Mouse (Mus musculus): ENCODE measurements around the gene Dthd1.

Dthd1 gene

DNA sequence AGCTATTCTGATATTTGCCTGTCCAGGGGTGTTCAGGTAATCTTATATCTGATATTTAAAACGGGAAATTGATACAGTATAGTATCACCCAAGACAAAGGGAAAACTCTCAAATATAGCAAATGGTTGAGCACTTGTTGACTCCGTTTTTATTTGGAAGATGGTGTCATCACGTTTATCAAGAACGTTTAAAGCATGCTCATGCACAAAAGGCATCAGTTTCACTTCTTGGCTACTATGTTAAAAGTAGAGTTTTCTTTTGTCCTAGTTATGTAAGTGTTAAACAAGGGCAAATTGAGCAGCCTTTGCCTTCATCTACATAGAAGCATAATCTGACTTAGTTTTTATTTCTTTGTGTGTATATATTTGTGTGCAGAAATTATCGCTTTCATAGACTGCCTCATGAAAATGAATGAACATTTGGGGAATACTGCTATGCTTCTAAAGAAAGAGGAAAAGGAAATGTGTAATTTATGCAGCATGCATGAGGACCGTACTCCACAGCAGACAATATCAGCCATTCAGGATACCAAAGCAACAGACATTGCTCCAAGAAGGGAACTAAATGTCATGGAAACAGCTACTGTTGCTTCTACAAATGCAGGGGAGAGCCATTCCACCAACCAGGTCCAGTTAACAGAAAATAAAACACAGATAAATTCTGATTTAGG lies at the start of gene Dthd1:
TSS of gene Dthd1 (plus strand) at position 422 of the 670 bp plus-strand sequence.
- no peak for DNase-seq

DNA sequence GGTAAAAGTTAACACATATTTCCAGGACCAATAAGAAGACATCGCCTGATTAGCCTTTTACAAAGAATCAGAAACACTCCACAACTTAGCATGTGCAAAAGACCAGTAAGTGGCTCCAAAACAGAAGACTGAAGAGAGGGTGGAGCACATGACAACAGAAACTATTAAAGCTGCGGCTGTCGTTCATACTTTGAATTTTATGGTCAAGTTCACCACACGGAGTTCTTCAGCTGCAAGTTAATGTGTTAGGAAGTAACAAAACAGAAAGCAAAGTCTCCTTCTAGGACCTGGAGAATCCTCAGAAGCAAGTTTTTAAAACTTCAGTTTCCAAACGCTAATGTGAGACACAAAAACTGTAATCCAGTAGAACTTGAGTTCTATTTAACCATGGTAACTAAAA lies 49.5 kb upstream of the Dthd1 start:
- no peak for DNase-seq

DNA sequence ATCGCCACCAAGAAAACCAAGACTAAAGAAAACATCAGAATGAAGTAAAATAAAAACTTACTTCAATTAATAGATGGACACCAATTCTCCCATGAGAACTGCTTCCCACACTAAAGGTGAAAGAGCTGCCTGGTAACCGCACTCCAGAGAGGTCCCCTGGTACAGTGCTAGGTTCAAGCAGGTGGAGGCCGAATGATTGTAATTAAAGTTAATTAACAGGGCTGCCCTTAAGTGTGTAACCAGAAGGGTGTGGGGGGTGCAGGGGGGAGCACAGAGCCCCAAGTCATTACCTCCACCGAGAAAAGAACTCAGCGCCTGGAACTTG lies 48.2 kb upstream of the Dthd1 start:
- DNase-seq: no peak

DNA sequence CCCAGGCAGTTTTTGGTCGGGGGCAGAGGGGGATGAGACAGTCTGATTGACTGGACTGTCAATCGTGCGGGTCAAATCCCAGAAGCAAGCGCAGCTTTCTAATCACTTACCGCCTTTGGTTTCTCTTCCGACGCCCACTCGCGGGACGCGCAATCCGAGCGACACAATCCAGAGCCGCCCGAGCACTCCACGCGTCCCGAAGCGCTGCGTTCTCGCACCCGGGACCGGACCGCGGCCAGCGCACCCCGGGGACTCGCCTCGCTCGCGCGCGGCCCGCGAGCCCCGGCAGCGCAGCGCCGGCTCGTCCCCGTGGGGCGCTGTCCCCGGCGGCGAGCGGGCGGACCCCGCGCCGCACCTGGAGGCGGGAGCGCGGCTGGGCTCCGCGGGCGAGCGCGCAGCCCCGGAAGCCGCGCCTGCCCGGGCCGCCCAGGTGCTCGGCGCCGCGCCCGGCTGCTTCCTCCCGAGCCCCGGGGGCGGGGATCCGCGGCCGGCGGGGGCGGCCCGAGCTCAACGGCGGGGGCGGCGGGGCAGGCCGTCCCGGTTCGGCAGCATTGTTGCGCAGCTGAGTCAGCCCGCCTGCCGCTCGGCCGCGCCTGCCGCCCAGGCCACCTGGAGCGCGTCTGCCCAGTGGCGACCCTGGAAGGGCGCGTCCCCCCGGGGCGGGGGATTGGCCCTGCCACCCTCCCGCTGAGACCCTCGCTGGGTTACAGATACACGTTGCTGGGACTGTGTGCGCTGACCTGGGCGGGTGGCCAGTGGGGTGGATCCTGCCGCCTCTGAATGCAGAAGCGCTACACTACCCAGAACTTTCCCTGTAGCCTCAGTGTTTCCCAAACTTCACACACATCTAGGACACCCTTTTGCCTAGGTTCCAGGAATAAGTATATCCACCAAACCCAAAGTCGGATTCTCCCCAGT lies 47.6 kb upstream of the Dthd1 start, which contains the start of gene Arap2:
TSS of gene Arap2 (minus strand) at position 376 of the 918 bp plus-strand sequence.
- peak; percentile 38 to 52 for DNase-seq

DNA sequence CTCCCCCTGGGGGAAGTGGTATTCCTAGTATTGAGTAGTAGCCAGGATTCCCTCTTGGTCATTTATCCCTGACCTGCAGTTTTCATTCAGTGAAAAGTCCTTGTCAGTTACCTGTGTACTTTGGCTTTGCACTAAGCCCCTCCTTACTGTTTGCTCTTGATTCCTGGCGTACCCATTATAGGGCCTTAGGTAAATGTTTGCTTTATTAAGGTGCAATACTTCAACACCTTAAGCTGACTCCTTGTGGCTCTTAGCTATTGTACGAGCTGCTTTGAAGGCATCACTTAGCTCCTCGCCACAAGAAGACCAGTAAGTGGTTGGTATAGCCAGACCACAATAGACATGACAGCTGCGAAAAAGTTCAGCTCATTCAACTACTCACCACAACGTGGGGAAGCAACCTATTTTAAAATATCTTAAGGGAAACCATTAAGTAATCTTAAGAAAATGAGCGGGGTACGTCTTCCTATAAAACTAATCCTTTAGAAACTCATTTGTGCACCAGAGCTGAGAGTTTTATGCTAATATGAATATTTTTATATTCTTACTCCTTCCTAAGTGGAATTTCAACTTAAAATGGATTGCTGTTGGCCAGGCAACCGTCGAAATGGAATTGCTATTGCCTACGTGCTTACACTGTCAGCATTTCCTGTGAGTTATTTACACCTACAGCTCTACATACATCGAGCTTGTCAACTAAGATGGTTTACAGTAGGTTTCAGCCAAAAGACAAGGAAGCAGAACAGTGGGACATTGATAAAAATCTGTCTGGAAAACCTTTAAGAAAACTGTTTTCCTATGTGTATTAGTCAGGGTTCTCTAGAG lies 41.6 kb upstream of the Dthd1 start:
- no peak for DNase-seq

DNA sequence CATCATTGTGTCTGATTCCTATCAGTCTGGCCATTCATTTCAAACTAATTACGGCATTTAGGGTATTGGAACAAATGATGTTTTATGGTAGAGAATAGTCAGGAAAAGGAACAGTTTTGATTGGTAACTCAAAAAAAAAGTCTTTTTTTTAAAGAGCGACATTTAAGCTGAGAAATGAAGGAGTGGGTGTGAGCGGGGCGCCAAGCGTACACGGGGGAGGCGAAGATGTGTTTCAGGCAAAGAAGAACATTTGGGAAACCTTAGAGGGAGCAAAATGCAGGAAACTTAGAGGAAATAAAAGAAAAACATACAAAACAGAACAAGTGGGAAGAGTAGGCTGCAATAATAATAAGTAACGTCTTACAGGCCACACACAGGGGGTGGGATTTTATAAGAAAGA lies 35.8 kb upstream of the Dthd1 start:
- DNase-seq: no peak

DNA sequence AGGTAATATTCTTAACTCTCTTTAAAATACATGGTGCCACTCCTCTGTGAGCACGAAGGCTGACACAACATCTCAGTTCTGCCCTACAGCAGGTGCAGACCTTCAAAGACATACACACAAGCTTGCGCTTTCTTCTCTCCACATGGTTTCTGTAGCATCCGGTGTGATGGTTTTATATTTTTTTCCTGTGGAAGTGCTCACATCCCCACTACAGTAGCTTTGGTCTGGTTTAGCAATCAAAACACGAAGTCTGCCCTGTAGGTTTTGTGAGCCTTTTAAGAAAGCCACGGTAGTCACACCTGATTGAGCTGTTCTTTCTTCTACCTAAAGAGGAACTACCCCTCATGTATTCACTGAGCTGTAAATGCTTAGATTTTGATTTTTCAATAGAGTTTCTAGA lies 34.9 kb upstream of the Dthd1 start:
- DNase-seq: no peak

DNA sequence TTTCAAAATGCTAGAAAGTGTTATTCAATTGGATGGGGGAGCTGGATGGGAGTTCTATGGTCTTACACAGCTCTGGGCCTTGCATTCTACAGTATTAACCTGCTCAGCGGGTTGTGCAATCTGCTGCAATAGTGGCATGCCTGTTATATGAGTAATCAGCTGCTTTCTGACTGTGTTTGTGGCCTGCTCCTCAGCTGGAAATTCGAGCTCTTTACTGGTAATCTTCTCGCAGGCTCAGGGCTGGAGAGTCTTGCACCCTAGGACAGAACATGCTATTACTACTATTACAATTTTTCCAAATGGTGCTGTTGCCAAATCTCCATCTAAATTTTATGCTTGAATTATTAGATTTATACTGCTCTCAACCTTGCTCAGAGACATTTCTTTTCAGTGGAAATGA lies 26.8 kb upstream of the Dthd1 start:
- DNase-seq: no peak

DNA sequence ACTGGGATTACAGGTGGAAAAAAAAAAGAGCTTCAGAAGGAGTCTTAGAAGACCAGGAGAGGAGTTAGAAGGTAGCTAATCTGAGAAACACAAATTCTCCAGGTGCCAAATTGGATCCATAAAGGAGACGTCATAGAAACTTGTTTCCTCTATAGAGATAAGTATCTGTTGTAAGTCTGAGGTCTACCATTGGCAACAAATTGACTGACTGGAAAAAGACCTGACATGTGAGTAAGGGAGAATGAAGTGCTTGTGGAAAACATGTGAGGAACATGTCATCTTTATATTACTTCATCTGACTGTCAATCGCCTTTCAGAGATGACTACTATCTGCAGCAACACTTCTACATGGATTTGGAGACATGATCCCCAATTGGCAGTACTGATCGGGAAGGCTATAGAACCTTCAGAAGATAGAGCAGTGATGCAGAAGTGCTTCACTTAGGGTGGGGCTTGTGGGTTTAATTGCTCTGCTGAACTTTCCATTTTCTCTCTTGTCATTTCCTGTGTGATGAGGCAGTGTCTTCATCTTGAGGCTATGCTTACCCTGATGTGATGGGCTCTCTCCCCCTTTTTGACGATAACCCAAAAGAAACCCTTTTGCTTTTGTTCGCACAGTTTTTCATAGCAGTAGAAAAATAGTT lies 22.6 kb upstream of the Dthd1 start:
- no peak for DNase-seq

DNA sequence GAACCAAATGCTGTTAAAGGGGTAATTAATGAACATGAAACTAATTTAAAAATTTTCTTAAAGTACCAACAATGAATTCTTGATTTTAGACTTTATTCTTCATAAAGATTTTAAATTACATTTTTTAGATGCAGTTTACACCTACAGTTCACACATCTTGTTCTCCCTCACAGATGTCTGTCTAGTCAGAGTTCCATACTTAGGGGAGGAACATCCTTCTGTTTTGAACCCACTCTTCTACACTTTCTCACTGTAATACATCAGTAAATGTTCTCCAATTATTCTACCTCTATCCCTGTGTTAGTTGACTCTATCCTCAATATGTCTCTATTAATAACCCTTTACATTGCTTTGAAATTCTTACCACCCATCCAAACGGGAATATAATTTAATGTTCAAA lies 20.8 kb upstream of the Dthd1 start:
- DNase-seq: no peak

DNA sequence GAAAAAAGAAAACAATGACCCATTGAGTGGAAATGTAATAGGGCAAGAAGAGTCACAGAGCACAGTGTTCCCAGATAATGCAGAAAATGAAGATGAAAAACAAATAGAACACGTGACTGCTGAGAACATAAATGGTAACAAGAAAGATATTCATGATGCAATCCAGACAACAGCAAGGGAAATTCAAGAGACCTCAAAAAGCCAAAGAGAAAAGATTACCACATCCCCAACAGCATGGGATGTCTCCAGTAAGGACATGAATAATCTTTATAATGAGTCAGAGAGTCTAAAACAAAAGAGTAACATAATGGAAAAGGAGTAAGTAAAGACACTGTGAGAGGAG lies 420 bp downstream of the Dthd1 start:
- no peak for DNase-seq

DNA sequence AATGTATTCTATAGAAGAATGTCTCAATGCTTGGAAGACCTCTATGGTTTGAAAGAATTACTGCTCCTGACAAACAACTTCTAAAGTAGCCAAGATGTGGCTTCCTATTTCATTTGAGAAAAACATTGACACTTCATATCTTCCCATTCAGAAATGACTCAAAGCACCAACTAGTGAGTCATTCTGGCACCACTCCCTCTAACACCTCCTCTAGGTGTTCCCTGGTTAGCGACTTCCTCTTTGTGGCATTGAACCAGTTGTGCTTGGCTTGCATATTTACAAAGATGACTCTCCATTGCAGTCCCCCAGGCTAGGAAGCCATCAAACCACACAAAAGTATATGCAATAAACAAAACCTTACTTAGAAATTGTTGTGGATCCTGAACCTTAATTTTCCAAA lies 2.1 kb downstream of the Dthd1 start:
- DNase-seq: no peak

DNA sequence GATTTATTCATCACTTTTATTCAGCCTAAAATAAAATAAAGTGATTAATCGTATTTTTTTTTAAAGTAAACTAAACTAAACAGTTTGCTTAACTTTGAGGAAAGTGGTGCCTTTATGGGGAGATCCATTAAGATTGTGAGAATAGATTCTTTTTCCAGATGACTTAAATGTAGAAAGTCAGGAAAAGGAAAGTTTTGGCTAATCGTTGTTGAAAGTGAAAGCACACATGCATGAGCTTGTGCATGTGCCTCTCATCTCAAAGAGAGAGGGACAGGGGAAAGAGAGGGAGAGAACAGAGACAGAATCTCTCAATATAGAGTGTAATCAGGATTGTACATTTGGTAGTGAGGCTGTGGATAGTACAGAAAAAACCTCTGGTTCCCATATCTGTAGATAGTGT lies 5.9 kb downstream of the Dthd1 start:
- DNase-seq: no peak

DNA sequence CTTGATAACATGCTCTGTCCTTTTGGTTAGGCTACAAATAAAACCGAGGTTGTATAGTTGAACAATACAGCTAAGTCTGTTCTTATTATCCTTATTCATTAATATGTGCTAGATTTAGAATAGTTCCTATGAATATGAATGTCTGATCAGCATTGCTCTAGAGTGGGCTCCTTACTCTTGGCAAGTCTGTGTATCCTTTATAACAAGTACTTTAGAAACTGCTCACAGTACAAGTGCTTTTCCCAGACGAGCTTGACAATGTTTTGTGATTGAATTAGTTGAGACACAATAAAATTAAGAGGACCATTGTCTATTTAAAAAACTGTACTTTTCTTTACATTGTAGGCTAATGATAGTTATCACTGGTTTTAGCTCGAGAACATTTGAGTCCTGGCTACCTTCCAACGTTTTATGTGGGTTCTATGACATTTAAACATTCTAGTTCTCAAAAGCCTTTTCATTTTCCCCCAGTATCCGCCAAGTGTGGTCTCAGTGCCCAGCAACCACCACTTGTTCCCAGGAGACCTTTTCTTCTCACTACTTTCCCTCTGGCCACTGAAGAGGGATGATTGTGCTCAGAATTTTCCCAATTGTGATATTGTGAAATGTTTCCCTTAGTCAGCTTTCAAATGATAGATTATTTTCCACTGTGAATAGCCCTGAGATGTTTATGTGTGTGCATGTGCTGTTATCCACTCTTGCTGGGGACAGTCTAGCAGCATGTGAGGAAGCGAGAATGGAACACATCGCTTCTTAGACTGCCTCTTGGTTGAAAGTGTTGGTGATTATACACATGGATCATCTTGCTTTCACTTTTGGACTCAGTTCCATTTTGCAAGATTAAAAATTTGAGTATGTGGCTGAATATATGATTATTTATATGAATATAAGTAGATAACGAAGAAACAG lies 7.0 kb downstream of the Dthd1 start:
- DNase-seq: no peak

DNA sequence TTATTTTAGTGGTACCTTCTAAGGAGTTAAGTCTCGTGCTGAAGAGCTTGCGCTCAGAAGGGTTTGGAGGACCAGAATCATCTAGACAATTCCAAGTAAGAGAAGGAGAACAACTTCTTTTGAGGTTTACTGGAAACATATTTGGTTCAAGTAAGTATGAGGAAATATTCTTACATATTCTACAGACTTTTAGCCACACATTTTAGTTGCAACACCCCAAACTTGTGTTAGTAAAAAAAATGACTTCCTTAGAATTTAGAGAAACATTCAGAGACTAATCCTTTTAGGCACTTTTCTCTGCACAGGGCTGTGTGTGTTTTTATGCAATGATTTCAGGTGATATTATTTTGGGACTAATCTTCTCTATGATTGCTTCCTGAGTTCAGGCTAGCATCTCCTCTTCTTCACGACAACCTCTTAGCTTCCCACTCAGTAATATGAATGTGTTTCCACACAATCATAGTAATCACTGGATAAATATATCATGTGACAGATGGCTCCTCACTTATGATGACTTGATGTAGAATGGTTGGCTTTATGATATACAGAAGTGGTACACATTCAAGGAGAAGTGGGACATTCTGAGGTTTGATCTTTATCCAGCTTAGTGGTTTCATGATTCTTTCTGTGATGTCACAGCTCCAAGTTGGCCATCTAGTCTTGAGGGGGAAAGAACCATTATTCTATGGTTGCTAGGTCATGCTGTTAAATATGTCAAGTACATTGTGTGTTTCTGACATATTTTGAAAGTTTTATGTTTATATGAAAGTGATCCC lies 29.5 kb downstream of the Dthd1 start:
- DNase-seq: no peak

DNA sequence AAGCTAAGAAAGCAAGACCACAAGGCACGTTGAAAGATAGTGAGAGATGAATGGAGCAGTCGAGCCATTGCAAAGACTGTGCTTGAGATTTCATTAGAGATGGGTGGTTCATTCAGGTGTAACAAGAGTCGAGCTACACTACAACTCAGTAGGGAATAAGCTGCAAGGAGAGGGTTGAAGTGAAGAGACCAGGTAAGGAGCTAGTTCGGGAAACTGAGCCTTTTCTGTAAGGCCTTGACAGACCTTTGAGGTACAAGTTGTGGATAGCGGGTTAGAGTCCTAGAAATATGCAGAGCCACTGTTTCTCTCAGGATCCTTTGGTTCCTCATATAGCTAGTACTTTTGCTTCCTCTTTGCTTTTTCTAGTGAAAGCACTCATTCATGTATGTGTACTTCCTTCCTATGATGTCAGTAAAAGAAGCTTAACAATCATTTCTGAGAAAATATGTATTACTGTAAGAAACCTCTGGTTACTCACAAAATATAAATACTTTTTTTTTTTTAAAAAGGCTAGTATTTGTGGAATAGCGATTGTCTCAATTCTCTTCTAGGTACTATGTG lies 33.0 kb downstream of the Dthd1 start:
- DNase-seq: no peak

DNA sequence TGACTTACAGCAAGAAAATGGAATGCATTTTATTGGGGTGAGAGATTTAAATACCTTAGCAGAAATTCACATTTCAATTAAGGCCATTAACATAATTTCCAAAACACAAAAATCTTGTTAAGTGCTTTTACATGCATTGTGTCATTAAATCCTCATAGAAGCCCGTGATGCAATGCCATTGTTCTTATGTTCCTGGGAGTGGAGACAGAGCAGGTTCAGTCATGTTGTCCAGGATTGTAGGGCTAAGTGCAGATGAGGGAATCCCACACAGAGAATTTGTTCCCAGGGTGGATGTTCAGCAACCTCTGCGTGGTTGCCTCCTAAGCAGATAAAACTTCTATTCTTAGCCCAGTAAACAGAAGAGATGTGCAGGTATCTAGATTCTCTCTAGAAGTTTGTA lies 37.7 kb downstream of the Dthd1 start:
- DNase-seq: no peak

DNA sequence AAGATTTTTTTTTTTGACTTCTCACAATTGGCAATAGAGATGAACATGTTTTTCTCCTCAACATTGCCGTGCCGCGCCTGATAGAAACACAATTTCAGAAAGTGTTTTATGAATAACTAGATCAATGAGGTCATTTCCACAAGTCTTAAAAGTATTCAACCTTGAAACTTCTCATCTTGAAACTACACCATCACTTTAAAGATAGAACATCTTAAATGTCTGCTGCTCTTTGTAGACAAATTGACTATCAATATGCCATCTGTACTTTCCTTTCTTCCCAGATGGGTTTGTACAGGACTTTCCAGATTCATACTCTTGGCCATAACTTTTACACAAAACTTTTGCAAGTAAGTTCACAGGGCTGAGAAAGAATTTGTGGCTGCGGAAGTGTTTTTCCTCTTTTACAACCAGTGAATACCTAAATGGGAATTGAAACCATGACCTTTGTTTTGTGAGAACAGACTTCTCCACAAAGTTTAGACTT lies 40.8 kb downstream of the Dthd1 start:
- no peak for DNase-seq

DNA sequence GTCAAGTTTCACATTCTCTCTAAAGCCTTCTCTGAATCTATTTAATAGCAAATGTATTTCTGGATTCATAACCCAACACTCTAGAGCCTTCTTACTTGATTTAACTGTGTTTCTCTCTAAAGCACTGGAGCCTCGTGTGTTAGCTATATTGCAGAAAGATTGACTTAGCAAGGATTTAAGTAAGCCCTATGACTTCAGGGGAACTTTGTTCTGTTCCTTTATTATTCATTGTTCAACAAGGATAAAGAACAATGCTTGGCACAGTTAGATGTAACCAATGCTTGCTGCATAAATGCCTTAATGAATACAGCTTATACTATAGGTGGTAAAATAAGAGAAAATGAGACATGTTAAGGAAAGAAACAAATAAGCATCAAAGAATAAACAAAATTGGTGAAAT lies 43.9 kb downstream of the Dthd1 start:
- DNase-seq: no peak

DNA sequence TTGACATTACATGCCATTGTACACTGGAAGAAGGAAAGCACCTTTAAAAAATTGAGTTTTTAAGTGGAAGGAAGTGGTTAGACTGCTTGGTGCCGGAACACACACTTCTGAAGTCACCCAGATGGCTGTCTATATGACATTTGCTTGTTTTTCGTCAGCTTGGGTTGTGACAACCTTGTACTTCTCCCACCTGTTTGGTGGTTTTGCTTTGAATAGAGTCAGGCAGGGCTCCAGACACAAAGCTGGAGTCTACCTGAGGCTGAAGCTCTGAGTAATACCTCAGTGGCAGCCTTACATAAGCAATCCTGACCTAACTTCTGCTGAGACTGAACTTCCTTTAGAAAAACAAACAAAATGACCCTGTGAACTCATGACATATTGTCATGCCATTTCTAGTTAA lies 44.7 kb downstream of the Dthd1 start:
- DNase-seq: no peak

DNA sequence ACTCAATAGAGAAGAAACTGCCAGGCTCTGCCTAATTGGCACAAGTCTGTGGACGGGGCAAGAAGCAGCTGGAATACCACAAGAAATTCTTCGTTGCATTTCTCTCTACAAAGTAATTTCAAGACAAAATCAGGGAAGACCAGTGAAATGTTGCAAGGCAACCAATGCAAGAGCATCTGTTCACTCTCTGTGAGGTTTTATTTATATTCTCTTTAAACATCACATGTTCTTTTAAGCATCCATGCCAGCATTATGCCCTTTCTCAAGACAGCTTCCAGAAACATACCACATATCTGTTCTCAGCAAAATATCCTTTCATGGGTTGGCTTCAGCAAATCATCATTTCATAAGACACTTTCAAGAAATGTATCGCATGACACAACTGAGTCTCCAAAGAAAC lies 50.7 kb downstream of the Dthd1 start:
- no peak for DNase-seq
